Mouse (Mus musculus) limb, embryonic 11.5 days (tissue): ENCODE data around the gene Sectm1a. TPM values are rescaled to one million over a fixed set of nuclear protein-coding genes. Genes with fewer than 3 reads are reported as not detected.
"Not testable (repeated sequence)": the region's sequence is repeated elsewhere in the genome, so short reads cannot be mapped to it uniquely, and the experiment has no call there.

ENCODE experiments used
- ATAC-seq: fragments of 200-750 bp; cut with Nextera tagmentation; 2 replicates; pipeline ENCODE4 v1.8.0; 2017; ENCODE audit warnings: low read depth; ENCODE audit not compliant: insufficient number of reproducible peaks, low FRiP score, low TSS enrichment
- DNase-seq: peaks from one replicate; pipeline ENCODE4 v3.0.0-alpha.2; 2015; ENCODE audit warnings: low spot score
- H3K27ac ChIP-seq: fragments of 300-500 bp; sonication (generic); replicated peaks from 2 replicates; pipeline ENCODE4 v1.5.1; 2014; ENCODE audit warnings: low read depth, mild to moderate bottlenecking, low read length
- H3K27me3 ChIP-seq: fragments of 300-500 bp; sonication (generic); 2 replicates; pipeline ENCODE4 v1.6.1; 2014; ENCODE audit warnings: mild to moderate bottlenecking, low read length, mixed read lengths; ENCODE audit not compliant: control insufficient read depth, insufficient read depth
- H3K36me3 ChIP-seq: fragments of 300-500 bp; sonication (generic); 2 replicates; pipeline ENCODE4 v1.6.1; 2014; ENCODE audit warnings: mild to moderate bottlenecking, low read length, moderate library complexity, mixed read lengths; ENCODE audit not compliant: control insufficient read depth, insufficient read depth
- H3K4me1 ChIP-seq: fragments of 300-500 bp; sonication (generic); 2 replicates; pipeline ENCODE4 v1.6.1; 2014; ENCODE audit warnings: low read length, mixed read lengths; ENCODE audit not compliant: control insufficient read depth, insufficient read depth
- H3K4me2 ChIP-seq: fragments of 300-500 bp; sonication (generic); 2 replicates; pipeline ENCODE4 v1.6.1; 2014; ENCODE audit warnings: low read depth, mild to moderate bottlenecking, moderate library complexity; ENCODE audit not compliant: severe bottlenecking
- H3K4me3 ChIP-seq: fragments of 300-500 bp; sonication (generic); 2 replicates; pipeline ENCODE4 v1.5.1; 2014; ENCODE audit warnings: low read depth, low read length
- H3K9ac ChIP-seq: fragments of 300-500 bp; sonication (generic); 2 replicates; pipeline ENCODE4 v1.6.1; 2014; ENCODE audit warnings: mild to moderate bottlenecking, low read length
- H3K9me3 ChIP-seq: fragments of 300-500 bp; sonication (generic); 2 replicates; pipeline ENCODE4 v1.6.1; 2016; ENCODE audit warnings: low read length; ENCODE audit not compliant: control insufficient read depth
- WGBS: fragments of 180-500 bp; shearing (Covaris S2); extraction: QIAGEN DNeasy Blood & Tissue Kit; methylation state at CpG from one replicate; pipeline ENCODE4 v1.1.7; 2014; 5-methylcytosine and 5-hydroxymethylcytosine counted together
- polyA plus RNA-seq: library from polyadenylated mRNA; unstranded; fragments of >200 nt; fragmentation: Nextera tagmentation; extraction: Ambion mirVana; gene quantifications from 2 replicates; pipeline ENCODE4 v1.2.1, GENCODE M21; 2014

Sectm1a gene
- polyA plus RNA-seq, 1 experiment from 2014 or later, result not detected

DNA sequence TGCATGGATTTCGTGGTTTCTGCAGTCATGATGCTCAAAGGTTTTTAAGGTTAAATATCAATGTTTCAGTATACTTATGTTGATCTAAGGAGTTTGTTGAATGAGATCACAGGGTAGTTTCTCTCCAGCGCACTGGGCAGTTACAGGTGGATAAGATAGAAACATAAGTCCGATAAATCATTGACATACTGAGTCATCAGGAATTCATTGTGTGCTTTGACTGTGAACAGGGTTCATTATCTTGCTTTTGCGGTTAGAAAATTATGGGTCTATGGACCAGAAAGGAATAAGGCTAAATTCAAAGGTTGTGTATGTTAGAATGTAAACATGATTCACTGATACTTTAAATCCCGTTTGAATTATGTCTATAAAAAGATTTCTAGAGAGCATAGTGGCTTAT lies 4.2 kb upstream of the Sectm1a start:
- 77% methylated on average over 5 of the region's 5 CpGs for WGBS
- Histone ChIP-seq H3K27me3 (no peaks in the 10 kb centered on the region), H3K4me3 (no peak overlapping the region), H3K27ac (no peak overlapping the region), H3K4me1 (no peaks in the 10 kb centered on the region), H3K9me3 (no peaks in the 10 kb centered on the region), H3K4me2 (no peak overlapping the region), H3K36me3 (no peaks in the 10 kb centered on the region), H3K9ac (no peak overlapping the region)
- DNase-seq (no peak), ATAC-seq (no peak)

DNA sequence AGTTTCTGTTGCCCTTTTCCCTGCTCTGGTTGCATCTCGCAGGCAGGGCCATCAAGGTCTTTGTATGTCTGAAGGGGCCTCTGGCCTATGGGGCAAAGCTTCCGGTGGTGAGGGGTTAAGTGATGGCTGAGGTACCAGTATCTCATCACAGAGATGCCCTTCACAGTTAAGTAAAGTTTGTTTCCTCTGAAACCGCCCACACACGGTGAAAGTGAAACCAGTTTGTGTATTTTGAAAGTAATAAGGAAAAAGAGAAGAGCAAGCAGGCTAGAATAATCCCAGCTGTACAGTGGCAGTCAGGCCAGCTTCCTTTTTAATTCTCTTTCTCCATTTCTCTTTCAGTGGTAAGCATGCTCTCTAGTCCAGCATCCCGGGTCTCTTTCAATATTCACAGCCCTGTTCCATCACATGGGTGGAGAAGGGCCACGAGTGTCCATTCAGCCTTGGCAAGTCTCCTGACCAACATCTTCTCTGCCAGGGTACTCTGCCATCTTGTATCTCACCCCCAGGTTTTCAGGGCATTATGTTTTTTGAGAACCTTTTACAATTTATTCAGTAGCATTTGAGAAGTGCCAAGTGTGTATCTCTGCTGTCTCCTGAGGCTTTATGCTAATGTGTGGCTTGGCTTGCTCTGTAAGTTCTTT lies 2.0 kb upstream of the Sectm1a start:
- no peaks in the 10 kb centered on the region for H3K9me3 ChIP-seq
- H3K4me3 ChIP-seq, result no peak overlapping the region
- no peak overlapping the region for H3K27ac ChIP-seq
- H3K4me2 ChIP-seq, result no peak overlapping the region
- H3K9ac ChIP-seq, result no peak overlapping the region
- no peaks in the 10 kb centered on the region for H3K27me3 ChIP-seq
- WGBS, result 88% methylated on average over 6 of the region's 6 CpGs
- DNase-seq, result no peak
- H3K4me1 ChIP-seq, result no peaks in the 10 kb centered on the region
- no peak for ATAC-seq
- no peaks in the 10 kb centered on the region for H3K36me3 ChIP-seq

DNA sequence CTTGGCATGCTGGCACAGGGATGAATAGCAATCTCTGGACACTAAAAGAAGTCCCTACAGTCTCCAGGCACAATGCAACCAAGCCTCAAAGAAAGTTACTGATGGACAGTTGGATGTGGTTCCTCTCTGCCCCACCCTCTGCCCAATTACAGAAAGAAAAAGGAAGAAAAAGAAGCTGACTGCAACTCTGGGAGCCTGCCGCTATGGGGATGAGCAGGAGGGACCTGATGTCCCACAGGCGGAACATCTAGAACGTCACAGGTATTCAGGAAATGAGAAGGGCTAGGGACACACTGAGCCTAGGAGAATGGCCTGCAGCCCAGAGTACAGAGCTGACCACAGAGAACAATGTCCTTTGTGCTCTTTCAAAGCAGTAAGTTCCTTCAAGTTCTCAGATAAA lies 1.2 kb upstream of the Sectm1a start:
- Histone ChIP-seq H3K9me3 (no peaks in the 10 kb centered on the region), H3K4me3 (no peak overlapping the region), H3K4me2 (no peak overlapping the region), H3K27me3 (no peaks in the 10 kb centered on the region), H3K27ac (no peak overlapping the region), H3K4me1 (no peaks in the 10 kb centered on the region), H3K36me3 (no peaks in the 10 kb centered on the region), H3K9ac (no peak overlapping the region)
- WGBS, result 80% methylated on average over 3 of the region's 3 CpGs
- ATAC-seq, result no peak
- DNase-seq, result no peak

DNA sequence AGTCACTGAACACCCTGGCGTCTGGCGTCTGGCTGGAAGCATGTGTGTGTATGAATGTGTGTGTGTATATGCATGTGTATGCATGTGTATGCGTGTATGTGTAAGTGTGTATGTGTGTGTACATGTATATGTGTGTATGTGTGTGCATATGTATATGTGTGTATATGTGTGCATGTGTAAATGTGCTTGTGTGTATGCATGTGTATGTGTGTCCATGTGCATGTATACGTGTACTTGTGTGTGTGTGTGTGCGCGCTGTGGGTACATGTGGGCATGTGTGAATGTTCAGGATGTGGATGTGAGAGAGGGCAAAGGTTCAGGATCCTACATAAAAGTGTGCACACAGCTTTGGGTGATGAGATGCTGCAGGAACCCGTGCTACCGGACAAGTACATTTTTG lies 690 bp downstream of the Sectm1a start:
- H3K36me3 ChIP-seq, result no peaks in the 10 kb centered on the region
- no peaks in the 10 kb centered on the region for H3K4me1 ChIP-seq
- 96% methylated on average over 8 of the region's 8 CpGs for WGBS
- H3K27ac ChIP-seq, result no peak overlapping the region
- no peaks in the 10 kb centered on the region for H3K9me3 ChIP-seq
- H3K4me3 ChIP-seq, result no peak overlapping the region
- no peak for DNase-seq
- H3K4me2 ChIP-seq, result no peak overlapping the region
- no peak overlapping the region for H3K9ac ChIP-seq
- ATAC-seq, result no peak
- H3K27me3 ChIP-seq, result no peaks in the 10 kb centered on the region

DNA sequence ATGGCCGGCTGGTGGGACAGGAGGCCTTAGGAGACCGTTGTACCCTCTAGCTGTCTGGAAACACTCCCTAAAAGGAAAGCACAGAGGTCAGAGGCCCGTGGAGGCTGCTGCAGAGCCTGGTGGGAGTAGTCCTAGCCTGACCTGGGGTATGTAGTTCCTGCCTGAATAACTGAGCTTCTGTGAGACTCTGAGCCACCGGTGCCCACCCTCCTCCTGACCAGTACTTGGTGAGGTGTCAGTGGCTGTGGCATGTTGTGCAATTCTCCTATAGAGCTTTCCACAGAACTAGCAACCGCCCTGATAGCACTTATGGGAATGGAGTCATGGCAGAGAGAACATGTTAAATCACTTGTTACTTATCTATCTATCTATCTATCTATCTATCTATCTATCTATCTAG lies 5.4 kb downstream of the Sectm1a start:
- no peak overlapping the region for H3K9ac ChIP-seq
- no peak for DNase-seq
- no peak overlapping the region for H3K4me3 ChIP-seq
- no peak overlapping the region for H3K27ac ChIP-seq
- H3K27me3 ChIP-seq, result no peaks in the 10 kb centered on the region
- H3K9me3 ChIP-seq, result no peaks in the 10 kb centered on the region
- no peak overlapping the region for H3K4me2 ChIP-seq
- no peak for ATAC-seq
- H3K4me1 ChIP-seq, result no peaks in the 10 kb centered on the region
- 83% methylated on average over 5 of the region's 5 CpGs for WGBS
- no peaks in the 10 kb centered on the region for H3K36me3 ChIP-seq

DNA sequence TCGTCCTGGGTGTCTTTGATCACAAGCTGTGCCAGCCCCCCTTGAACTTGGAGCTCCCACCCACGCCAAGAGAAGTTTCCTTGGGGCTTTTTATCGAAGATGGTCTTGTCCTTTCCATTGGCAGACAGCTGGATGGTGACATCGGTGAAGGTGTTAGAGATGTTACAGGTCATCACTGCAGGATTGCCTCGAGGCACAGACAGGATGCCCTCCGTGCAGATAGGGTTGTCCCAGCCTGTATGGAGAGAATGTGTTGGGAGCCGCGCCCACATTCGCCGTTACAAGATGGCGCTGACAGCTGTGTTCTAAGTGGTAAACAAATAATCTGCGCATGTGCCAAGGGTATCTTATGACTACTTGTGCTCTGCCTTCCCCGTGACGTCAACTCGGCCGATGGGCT lies 11.4 kb downstream of the Sectm1a start:
- H3K27ac ChIP-seq, H3K36me3 ChIP-seq, H3K4me1 ChIP-seq, H3K9me3 ChIP-seq, ATAC-seq, H3K4me3 ChIP-seq, H3K27me3 ChIP-seq, DNase-seq, H3K9ac ChIP-seq, H3K4me2 ChIP-seq: not testable (repeated sequence)
- 91% methylated on average over 11 of the region's 16 CpGs for WGBS

DNA sequence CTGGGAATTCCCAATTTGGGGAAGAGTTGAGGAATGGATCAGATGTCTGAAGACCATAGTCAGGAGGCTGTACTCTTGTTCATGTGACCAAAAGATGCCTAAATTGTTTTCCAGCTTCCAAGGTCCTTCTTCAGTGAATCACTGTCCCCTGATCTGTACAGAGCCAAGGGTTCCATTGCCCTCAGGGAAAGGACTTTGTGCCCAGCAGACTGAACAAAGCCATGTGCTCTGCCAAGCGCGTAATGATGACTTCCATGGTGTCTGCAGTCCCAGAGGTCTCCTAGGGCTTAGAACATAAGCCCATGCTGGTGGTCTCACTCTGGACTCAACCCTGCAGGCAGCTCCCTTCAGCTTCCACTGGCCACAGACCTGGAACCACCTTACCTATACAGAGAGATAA lies 13.1 kb downstream of the Sectm1a start:
- no peak for DNase-seq
- H3K27me3 ChIP-seq, result no peaks in the 10 kb centered on the region
- WGBS, result 95% methylated on average over 2 of the region's 2 CpGs

DNA sequence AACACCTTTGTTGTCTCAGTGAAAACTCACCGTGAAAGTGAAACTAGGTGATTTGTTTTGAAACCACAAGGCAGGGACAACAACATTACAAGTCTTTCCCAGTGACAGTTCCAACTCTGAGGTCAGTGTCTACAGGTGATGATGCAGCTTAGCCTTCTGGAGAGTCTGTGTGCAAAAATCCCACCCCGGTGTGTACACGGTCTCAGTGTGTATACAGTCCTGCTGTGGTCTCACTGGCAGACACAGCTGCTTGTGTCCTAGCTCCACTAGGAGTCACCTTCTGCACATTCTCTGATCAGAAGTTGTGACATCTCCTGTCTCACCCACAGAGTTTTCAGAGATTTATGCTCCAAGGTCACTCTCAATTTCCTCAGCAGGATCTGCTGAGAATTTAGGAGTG lies 16.8 kb downstream of the Sectm1a start:
- no peak overlapping the region for H3K9ac ChIP-seq
- no peak overlapping the region for H3K4me3 ChIP-seq
- no peak for ATAC-seq
- H3K36me3 ChIP-seq, result no peaks in the 10 kb centered on the region
- H3K27me3 ChIP-seq, result no peaks in the 10 kb centered on the region
- no peaks in the 10 kb centered on the region for H3K4me1 ChIP-seq
- no peak for DNase-seq
- WGBS, result 86% methylated on average over 3 of the region's 3 CpGs
- H3K9me3 ChIP-seq, result no peaks in the 10 kb centered on the region
- H3K27ac ChIP-seq, result no peak overlapping the region
- H3K4me2 ChIP-seq, result no peak overlapping the region

More for the DNA sequence above, 13.1 kb downstream of the Sectm1a start:
- ATAC-seq, result no peak
- no peak overlapping the region for H3K4me2 ChIP-seq
- no peaks in the 10 kb centered on the region for H3K4me1 ChIP-seq
- no peak overlapping the region for H3K9ac ChIP-seq
- no peak overlapping the region for H3K4me3 ChIP-seq
- H3K27ac ChIP-seq, result no peak overlapping the region
- H3K9me3 ChIP-seq, result no peaks in the 10 kb centered on the region
- H3K36me3 ChIP-seq, result no peaks in the 10 kb centered on the region

DNA sequence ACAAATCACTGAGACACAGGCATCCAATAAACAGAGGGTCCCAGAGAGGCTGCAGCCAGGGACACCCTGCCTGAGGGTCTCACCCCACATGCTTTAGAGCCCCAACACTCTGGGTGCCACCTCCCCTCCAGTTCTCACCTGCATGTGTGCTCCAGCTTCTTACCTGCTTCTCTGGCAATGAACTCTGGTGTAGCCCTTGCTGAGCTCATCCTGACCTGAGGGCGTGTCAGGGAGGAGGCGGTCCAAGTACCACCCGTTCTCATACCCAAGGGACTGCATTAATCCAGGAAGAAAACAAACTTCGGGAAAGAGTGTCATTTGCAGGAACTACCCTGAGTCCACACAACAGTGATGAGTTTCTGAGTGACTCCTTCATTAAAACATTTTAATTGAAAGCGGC lies 17.6 kb downstream of the Sectm1a start, which contains the start of gene Sectm1b:
Gene Sectm1b, minus strand, starts transcription at position 191 of the 400 bp plus-strand sequence.
- DNase-seq (no peak), ATAC-seq (no peak)
- Histone ChIP-seq H3K9me3 (no peaks in the 10 kb centered on the region), H3K27ac (no peak within 1 kb of the TSS), H3K4me2 (no peak within 1 kb of the TSS), H3K4me1 (no peaks in the 10 kb centered on the region), H3K4me3 (no peak within 1 kb of the TSS), H3K27me3 (no peaks in the 10 kb centered on the region), H3K36me3 (no peaks in the 10 kb centered on the region), H3K9ac (no peak within 1 kb of the TSS)
- WGBS, result 77% methylated on average over 5 of the region's 5 CpGs
